Mouse (Mus musculus): Measurements from ENCODE around the gene Gm10577. TPM values are rescaled to one million over a fixed set of nuclear protein-coding genes. Genes with fewer than 3 reads are reported as not detected.

Gene Gm10577
- polyA plus RNA-seq, 1 experiment from 2014 or later, result not detected

- Histone ChIP-seq H3K27ac (replicated peaks) (no peak overlapping the region), H3K36me3 (no peaks in the 10 kb centered on the region), H3K9me3 (replicated peaks) (no peaks in the 10 kb centered on the region), H3K4me3 (replicated peaks) (no peak overlapping the region), H3K4me2 (no peak overlapping the region), H3K27me3 (replicated peaks) (no peaks in the 10 kb centered on the region), H3K9ac (replicated peaks) (no peak overlapping the region), H3K4me1 (no peaks in the 10 kb centered on the region)
- 90% methylated on average over 2 of the region's 2 CpGs for WGBS
- ATAC-seq (ENCODE audit: low FRiP score), result no peak
Measured at GRCm38 (mm10) chr4:101026995-101027394, 6.5 kb upstream of the Gm10577 start.

GRCm38 (mm10) chr4:101026566-101026965 lies 6.1 kb upstream of the Gm10577 start:
- no peaks in the 10 kb centered on the region for H3K9me3 ChIP-seq (replicated peaks)
- H3K36me3 ChIP-seq, result no peaks in the 10 kb centered on the region
- H3K27ac ChIP-seq (replicated peaks), result no peak overlapping the region
- H3K27me3 ChIP-seq (replicated peaks), result no peaks in the 10 kb centered on the region
- H3K9ac ChIP-seq (replicated peaks), result no peak overlapping the region
- no peak overlapping the region for H3K4me2 ChIP-seq
- H3K4me3 ChIP-seq (replicated peaks), result no peak overlapping the region
- ATAC-seq (ENCODE audit: low FRiP score), result no peak
- no peaks in the 10 kb centered on the region for H3K4me1 ChIP-seq
- 82% methylated on average over 5 of the region's 5 CpGs for WGBS

GRCm38 (mm10) chr4:101017806-101018205 lies 2.7 kb downstream of the Gm10577 start:
- 93% methylated on average over 4 of the region's 4 CpGs for WGBS
- Histone ChIP-seq H3K4me1 (no peaks in the 10 kb centered on the region), H3K4me2 (no peak overlapping the region), H3K27me3 (replicated peaks) (no peaks in the 10 kb centered on the region), H3K9me3 (replicated peaks) (no peaks in the 10 kb centered on the region), H3K27ac (replicated peaks) (no peak overlapping the region), H3K9ac (replicated peaks) (no peak overlapping the region), H3K36me3 (no peaks in the 10 kb centered on the region), H3K4me3 (replicated peaks) (no peak overlapping the region)
- ATAC-seq (ENCODE audit: low FRiP score), result no peak

GRCm38 (mm10) chr4:101009092-101009491 lies 11.4 kb downstream of the Gm10577 start:
- no peak for ATAC-seq (ENCODE audit: low FRiP score)
- Histone ChIP-seq H3K4me3 (replicated peaks) (no peak overlapping the region), H3K27me3 (replicated peaks) (no peaks in the 10 kb centered on the region), H3K4me2 (no peak overlapping the region), H3K9me3 (replicated peaks) (no peaks in the 10 kb centered on the region), H3K27ac (replicated peaks) (no peak overlapping the region), H3K36me3 (no peaks in the 10 kb centered on the region), H3K9ac (replicated peaks) (no peak overlapping the region), H3K4me1 (no peaks in the 10 kb centered on the region)
- 87% methylated on average over 4 of the region's 4 CpGs for WGBS

GRCm38 (mm10) chr4:101008362-101008769 lies 12.1 kb downstream of the Gm10577 start:
- Histone ChIP-seq H3K4me2 (no peak overlapping the region), H3K27me3 (replicated peaks) (no peaks in the 10 kb centered on the region), H3K27ac (replicated peaks) (no peak overlapping the region), H3K4me1 (no peaks in the 10 kb centered on the region), H3K9ac (replicated peaks) (no peak overlapping the region), H3K4me3 (replicated peaks) (no peak overlapping the region), H3K36me3 (peaks cover 1% of the 10 kb centered on the region; the same call in 1 of the 2 replicates), H3K9me3 (replicated peaks) (no peaks in the 10 kb centered on the region)
- WGBS, result 53% methylated on average over 5 of the region's 5 CpGs
- ATAC-seq (ENCODE audit: low FRiP score), result peak; percentile 41; the same call in 1 of the 2 replicates

GRCm38 (mm10) chr4:101002961-101003360 lies 17.5 kb downstream of the Gm10577 start:
- no peak for ATAC-seq (ENCODE audit: low FRiP score)

GRCm38 (mm10) chr4:101001073-101001472 lies 19.4 kb downstream of the Gm10577 start:
- WGBS, result 53% methylated on average over 6 of the region's 6 CpGs
- Histone ChIP-seq H3K4me2 (no peak overlapping the region), H3K4me3 (replicated peaks) (no peak overlapping the region), H3K9ac (replicated peaks) (no peak overlapping the region), H3K36me3 (peaks cover 8% of the 10 kb centered on the region; the same call in 1 of the 2 replicates), H3K27ac (replicated peaks) (no peak overlapping the region), H3K4me1 (peaks cover 11% of the 10 kb centered on the region; the same call in 1 of the 2 replicates), H3K9me3 (replicated peaks) (no peaks in the 10 kb centered on the region), H3K27me3 (replicated peaks) (no peaks in the 10 kb centered on the region)
- no peak for ATAC-seq (ENCODE audit: low FRiP score)

More at GRCm38 (mm10) chr4:101002961-101003360, 17.5 kb downstream of the Gm10577 start:
- no peak overlapping the region for H3K4me3 ChIP-seq (replicated peaks)
- 93% methylated on average over 16 of the region's 16 CpGs for WGBS
- H3K27ac ChIP-seq (replicated peaks), result no peak overlapping the region
- H3K9me3 ChIP-seq (replicated peaks), result no peaks in the 10 kb centered on the region
- H3K9ac ChIP-seq (replicated peaks), result no peak overlapping the region
- H3K27me3 ChIP-seq (replicated peaks), result no peaks in the 10 kb centered on the region
- H3K4me2 ChIP-seq, result no peak overlapping the region
- peaks cover 8% of the 10 kb centered on the region; the same call in 1 of the 2 replicates for H3K36me3 ChIP-seq
- peaks cover under 1% of the 10 kb centered on the region; the same call in 1 of the 2 replicates for H3K4me1 ChIP-seq

- WGBS, result 93% methylated on average over 3 of the region's 3 CpGs
- no peak overlapping the region for H3K4me3 ChIP-seq (replicated peaks)
Measured at GRCm38 (mm10) chr4:101000622-101001021, 19.9 kb downstream of the Gm10577 start.

GRCm38 (mm10) chr4:100998906-100999305 lies 21.6 kb downstream of the Gm10577 start:
- Histone ChIP-seq H3K4me2 (no peak overlapping the region), H3K4me1 (peaks cover 14% of the 10 kb centered on the region; the same call in 1 of the 2 replicates), H3K4me3 (replicated peaks) (no peak overlapping the region), H3K27ac (replicated peaks) (peak overlapping the region; percentile 56), H3K36me3 (peaks cover 8% of the 10 kb centered on the region), H3K27me3 (replicated peaks) (no peaks in the 10 kb centered on the region), H3K9me3 (replicated peaks) (no peaks in the 10 kb centered on the region), H3K9ac (replicated peaks) (no peak overlapping the region)
- WGBS, result 80% methylated on average over 8 of the region's 8 CpGs
- no peak for ATAC-seq (ENCODE audit: low FRiP score)

More at GRCm38 (mm10) chr4:101000622-101001021, 19.9 kb downstream of the Gm10577 start:
- ATAC-seq (ENCODE audit: low FRiP score), result no peak
- no peaks in the 10 kb centered on the region for H3K9me3 ChIP-seq (replicated peaks)
- no peaks in the 10 kb centered on the region for H3K27me3 ChIP-seq (replicated peaks)
- peaks cover 8% of the 10 kb centered on the region; the same call in 1 of the 2 replicates for H3K36me3 ChIP-seq
- no peak overlapping the region for H3K4me2 ChIP-seq
- H3K9ac ChIP-seq (replicated peaks), result no peak overlapping the region
- no peak overlapping the region for H3K27ac ChIP-seq (replicated peaks)
- H3K4me1 ChIP-seq, result peaks cover 11% of the 10 kb centered on the region; the same call in 1 of the 2 replicates

- Histone ChIP-seq H3K9me3 (replicated peaks) (no peaks in the 10 kb centered on the region), H3K4me1 (peaks cover 14% of the 10 kb centered on the region; the same call in 1 of the 2 replicates), H3K36me3 (peaks cover 5% of the 10 kb centered on the region), H3K4me3 (replicated peaks) (no peak overlapping the region), H3K4me2 (no peak overlapping the region), H3K27ac (replicated peaks) (peak overlapping the region; percentile 56), H3K9ac (replicated peaks) (no peak overlapping the region), H3K27me3 (replicated peaks) (no peaks in the 10 kb centered on the region)
- no peak for ATAC-seq (ENCODE audit: low FRiP score)
- 29% methylated on average over 2 of the region's 2 CpGs for WGBS
Measured at GRCm38 (mm10) chr4:100998145-100998544, 22.4 kb downstream of the Gm10577 start.

GRCm38 (mm10) chr4:100996060-100996651 lies 24.3 kb downstream of the Gm10577 start:
- H3K9me3 ChIP-seq (replicated peaks), result no peaks in the 10 kb centered on the region
- peak overlapping the region; percentile 54 for H3K27ac ChIP-seq (replicated peaks)
- peak; percentile 36; the same call in 1 of the 2 replicates for ATAC-seq (ENCODE audit: low FRiP score)
- H3K9ac ChIP-seq (replicated peaks), result no peak overlapping the region
- peaks cover 4% of the 10 kb centered on the region; the same call in 1 of the 2 replicates for H3K36me3 ChIP-seq
- peaks cover 17% of the 10 kb centered on the region for H3K4me1 ChIP-seq
- no peaks in the 10 kb centered on the region for H3K27me3 ChIP-seq (replicated peaks)
- H3K4me3 ChIP-seq (replicated peaks), result no peak overlapping the region
- 35% methylated on average over 4 of the region's 4 CpGs for WGBS
- H3K4me2 ChIP-seq, result no peak overlapping the region

GRCm38 (mm10) chr4:100995617-100996016 lies 24.9 kb downstream of the Gm10577 start:
- peak overlapping the region; percentile 46; the same call in 1 of the 2 replicates for H3K27ac ChIP-seq (replicated peaks)
- H3K9ac ChIP-seq (replicated peaks), result no peak overlapping the region
- peaks cover 22% of the 10 kb centered on the region for H3K4me1 ChIP-seq
- H3K4me3 ChIP-seq (replicated peaks), result no peak overlapping the region
- H3K4me2 ChIP-seq, result no peak overlapping the region
- no peaks in the 10 kb centered on the region for H3K9me3 ChIP-seq (replicated peaks)
- peaks cover 4% of the 10 kb centered on the region; the same call in 1 of the 2 replicates for H3K36me3 ChIP-seq
- no peak for ATAC-seq (ENCODE audit: low FRiP score)
- H3K27me3 ChIP-seq (replicated peaks), result no peaks in the 10 kb centered on the region
- 69% methylated on average over 5 of the region's 5 CpGs for WGBS
